Mouse (Mus musculus) gastrocnemius, postnatal 25 days (tissue): ENCODE data around the gene Fgfr2. TPM values are rescaled to one million over a fixed set of nuclear protein-coding genes. Genes with fewer than 3 reads are reported as not detected.
"Not testable (repeated sequence)": the region's sequence is repeated elsewhere in the genome, so short reads cannot be mapped to it uniquely, and the experiment has no call there.

Source experiments
- DNase-seq: peaks from one replicate; pipeline ENCODE4 v3.0.0; 2022
- total RNA-seq, 2 experiments: library from RNA; stranded (reverse); gene quantifications; 1 replicate in 1 of 2; 2 replicates in 1 of 2; pipeline ENCODE4 v1.2.3; 2021

Gene Fgfr2
- total RNA-seq, 2 experiments from 2014 or later, result 0.33 to 0.96 TPM

- no peak for DNase-seq
Observed at GRCm38 (mm10) chr7:130630956-130631355, 2492.2 kb downstream of the Fgfr2 start.

DNA sequence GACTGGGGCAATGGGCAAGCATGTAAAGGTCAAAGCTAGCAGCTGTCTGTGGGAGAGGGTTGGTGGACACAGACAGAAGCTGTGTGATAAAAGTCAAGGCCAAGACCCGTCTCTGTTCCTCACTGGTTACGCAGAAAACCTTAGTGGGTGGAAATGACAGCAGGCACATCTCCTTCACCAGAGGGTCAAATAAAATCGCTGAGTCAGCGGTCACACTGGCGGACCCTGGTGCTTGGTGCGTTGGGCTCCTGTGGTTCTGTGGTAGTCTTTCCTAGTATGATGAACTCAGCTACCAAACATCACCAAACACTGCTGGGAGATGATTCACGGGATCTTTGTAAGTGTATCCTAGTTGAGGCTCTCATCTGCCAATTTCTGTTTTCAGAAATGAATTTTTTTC is 2493.2 kb downstream of the Fgfr2 start:
- no peak for DNase-seq

- DNase-seq, result no peak
Observed at GRCm38 (mm10) chr7:130628601-130629000, 2494.5 kb downstream of the Fgfr2 start.

- DNase-seq, result no peak
Observed at GRCm38 (mm10) chr7:130625361-130625760, 2497.8 kb downstream of the Fgfr2 start.

DNA sequence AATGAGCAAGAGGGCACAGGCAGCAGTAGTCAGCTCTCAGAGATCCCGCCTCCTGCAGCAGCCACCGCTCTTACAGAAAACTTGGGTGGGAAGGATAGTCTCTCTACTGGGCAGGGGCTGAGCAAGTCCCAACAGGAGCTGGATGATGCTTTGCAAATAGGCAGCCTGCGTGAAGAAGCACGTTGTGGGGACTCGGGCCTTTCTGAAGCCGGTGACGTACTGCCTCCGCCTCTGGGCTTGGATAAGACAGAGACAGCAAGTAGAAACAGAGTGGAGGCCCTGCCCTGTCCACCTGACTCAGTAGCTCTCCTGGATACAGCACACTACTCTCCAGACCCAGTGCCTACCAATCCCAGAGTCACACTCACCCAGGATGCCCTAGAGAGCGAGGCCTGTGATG is 2498.9 kb downstream of the Fgfr2 start:
- no peak for DNase-seq

DNA sequence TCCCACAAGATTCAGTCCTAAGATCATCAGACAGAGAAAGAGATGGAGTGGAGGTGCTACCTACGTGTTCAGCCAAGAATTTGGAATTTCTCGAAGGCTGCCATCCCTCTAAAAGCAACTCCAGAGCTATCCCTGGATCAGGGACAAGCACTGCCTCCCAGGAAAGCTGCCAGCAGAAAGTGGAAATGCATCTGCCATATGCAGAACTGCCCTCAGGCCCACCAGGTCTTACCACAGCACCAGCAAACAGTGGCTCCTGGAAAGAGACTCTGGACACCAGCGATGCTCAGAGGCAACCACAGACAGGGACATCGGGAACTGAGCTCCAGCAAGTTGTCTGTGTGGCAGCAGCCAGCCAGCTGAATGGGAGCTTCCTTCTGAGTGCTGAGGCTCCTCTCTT is 2500.8 kb downstream of the Fgfr2 start:
- peak; percentile 53 for DNase-seq

DNA sequence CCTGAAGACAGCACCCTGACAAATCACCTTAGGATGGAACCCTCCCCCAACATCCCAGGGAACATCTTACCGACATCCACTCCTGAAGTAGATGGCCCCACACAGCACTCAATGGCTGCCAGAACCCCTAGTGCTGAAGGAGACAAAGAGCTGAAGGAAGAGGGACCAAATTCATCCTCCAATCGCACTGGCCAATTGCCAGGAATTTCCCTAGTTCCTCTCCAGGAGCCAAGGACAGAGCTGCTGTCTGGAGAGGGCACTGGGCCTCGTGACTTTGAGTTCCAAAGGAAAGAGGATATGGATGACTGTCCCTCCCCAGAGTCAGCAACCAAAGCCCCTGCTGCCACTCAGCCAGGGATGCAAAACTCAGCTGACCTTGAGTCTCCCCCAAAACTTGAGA is 2501.2 kb downstream of the Fgfr2 start:
- no peak for DNase-seq

GRCm38 (mm10) chr7:130621068-130621467 is 2502.1 kb downstream of the Fgfr2 start:
- no peak for DNase-seq

DNA sequence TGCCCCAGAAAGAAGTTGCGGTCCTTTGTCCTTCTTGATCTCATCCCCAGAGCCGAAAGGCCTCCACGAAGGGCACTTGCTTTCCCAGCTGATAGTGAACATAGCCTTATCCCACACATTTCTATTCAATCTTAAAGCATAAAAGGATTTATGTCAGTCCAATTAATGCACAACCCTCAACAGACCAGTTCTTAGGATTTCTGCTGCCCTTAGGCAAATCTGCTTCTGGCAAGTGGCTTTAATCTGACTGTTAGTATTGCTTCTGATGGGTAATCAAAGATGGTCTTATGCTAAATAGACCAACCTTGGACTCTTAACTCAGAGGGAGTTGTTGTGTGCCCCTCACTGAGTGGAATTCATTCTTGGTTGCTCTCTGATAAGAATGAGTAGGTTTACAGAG is 2505.6 kb downstream of the Fgfr2 start:
- no peak for DNase-seq

GRCm38 (mm10) chr7:130613973-130614372 is 2509.2 kb downstream of the Fgfr2 start:
- peak; percentile 36 for DNase-seq

- no peak for DNase-seq
Observed at GRCm38 (mm10) chr7:130606958-130607357, 2516.2 kb downstream of the Fgfr2 start.

DNA sequence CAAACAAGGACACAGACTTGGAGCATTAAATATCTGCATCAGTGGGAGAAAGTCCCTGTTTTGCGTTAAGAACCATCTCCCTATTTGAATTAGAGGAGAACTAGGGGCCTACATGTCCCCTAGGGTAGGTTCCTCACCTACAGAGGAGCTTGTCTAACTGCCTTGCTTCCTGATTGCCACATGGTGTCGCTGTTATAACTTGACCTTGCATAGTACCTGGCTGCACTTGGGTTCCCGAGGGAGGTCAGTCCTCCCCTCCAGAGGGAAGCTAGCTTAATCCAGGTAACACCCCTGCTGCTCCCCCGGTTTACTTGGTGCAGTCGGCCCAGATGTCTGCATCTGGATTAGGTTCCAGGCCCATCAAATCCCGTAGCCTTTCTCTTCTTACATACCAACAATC is 2518.0 kb downstream of the Fgfr2 start:
- no peak for DNase-seq

GRCm38 (mm10) chr7:130604390-130604789 is 2518.8 kb downstream of the Fgfr2 start:
- DNase-seq, result no peak

DNA sequence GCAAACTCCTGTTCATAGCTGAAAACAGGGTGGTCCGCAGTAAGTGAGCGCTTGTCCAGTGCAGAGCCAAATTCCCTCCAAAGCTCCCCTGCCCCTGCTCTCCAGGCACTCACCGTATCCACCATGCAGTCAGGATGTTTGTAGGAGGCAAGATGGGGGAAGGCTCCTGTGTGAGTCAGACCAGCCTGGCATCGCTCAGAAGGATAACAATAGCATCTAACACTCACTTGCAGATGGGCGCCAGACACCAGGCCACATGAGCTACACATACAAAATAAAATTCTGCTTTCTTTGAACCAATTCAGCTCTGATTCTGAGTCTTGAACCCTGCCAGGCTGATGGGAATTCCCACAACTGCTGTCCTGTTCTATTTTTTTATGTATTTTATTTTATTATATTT is 2519.6 kb downstream of the Fgfr2 start:
- DNase-seq, result no peak

- no peak for DNase-seq
Observed at GRCm38 (mm10) chr7:130602804-130603203, 2520.3 kb downstream of the Fgfr2 start.

GRCm38 (mm10) chr7:130600546-130600945 is 2522.6 kb downstream of the Fgfr2 start:
- no peak for DNase-seq

GRCm38 (mm10) chr7:130600074-130600473 is 2523.1 kb downstream of the Fgfr2 start:
- DNase-seq, result no peak

GRCm38 (mm10) chr7:130597546-130597945 is 2525.6 kb downstream of the Fgfr2 start:
- no peak for DNase-seq

GRCm38 (mm10) chr7:130596079-130596855 is 2526.9 kb downstream of the Fgfr2 start:
- peak; percentile 60 for DNase-seq

DNA sequence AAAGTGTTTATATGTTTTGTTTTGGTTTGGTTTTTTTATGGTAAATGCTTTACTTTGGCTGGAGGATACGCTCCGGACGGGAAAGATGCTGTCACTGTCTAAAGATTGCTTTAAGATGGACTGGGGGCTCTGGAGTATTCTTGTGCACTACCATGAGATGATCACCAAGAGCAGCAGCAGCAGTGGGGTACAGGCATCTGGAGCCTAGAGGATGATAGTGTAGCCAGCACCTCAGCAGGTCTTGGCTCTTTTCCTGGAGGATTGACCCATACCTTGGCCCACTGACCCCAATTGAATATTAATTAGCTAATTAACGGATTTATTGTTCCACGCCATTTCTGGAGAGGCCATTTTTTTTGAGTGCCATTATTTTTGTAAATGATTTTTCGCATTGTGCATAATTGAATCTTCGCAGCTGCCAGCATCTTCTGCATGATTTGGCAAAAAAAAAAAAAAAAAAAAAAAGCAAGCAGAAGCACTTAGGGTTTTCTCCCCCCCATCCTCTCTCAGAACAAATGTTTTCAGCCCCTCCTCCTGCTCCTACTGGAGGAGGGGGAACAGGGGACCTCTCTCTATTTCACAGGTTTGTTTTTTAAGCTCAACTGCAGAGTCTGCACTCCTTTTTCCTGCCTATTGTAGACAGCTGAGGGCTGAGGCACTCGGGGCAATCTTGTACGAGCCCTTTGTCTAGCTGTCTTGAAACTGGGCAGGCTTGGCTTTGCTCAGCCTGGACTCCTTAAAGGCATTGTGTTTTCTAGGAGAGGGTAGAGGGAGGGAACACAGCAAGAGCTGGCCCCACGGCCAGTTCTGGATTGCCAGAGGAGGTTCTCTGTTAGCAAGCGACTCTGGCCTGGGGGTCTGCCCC is 2529.5 kb downstream of the Fgfr2 start:
- not testable (repeated sequence) for DNase-seq

GRCm38 (mm10) chr7:130592975-130593374 is 2530.2 kb downstream of the Fgfr2 start:
- not testable (repeated sequence) for DNase-seq

DNA sequence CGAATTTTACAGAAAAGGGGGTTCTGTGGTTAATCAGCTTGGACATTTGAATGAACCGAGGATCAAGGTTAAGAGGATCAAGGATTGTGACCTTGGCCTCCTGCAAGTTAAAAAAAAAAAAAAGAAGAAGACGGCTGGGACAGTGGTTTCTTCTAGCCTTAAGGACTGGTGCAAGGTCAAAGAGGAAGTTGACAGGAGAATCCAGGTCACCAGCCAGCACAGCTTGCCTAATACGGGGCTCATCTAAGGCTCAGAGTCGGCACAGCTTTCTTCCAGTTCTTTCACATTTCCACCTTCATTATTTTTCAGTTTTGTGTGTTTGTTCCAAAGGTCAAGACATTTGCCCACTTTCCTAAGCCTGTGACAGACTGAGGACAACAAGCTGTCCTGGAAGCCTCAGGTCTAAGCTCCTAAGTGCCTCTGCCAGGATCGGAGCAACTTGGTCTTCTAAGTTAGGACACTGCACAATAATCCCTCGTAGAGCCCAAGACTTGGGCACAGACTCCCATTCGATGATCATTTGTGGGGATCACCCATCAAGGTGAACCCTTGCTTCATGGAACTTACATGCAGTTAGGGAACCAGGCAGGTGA is 2532.2 kb downstream of the Fgfr2 start:
- no peak for DNase-seq
